Mouse (Mus musculus) brain, adult 2 months (tissue): ENCODE data around the gene Stbd1.

ENCODE experiments used
- DNase-seq: peaks from one replicate; pipeline ENCODE4 v3.0.0; 2011; ENCODE audit warnings: low read depth, low spot score

Gene Stbd1

DNA sequence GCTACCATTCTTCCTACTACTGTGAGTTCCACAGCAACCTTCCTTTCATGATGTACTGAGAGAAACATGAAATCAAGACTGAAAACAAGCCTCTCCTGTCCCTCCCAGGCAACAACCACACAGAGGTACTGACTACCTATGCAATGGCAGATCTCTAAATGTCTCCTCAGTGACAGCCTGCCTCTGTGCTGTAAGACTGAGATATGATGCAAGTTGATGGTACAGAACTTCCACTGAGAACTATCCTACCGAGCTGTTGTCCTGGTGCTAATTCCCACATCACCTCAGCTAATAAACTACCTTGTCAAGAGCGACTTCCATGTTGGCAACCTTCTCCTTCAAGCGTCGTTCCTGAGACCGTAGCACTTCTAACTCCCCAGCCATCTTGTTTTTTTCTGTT, 33.0 kb downstream of the Stbd1 start:
- DNase-seq: no peak

DNA sequence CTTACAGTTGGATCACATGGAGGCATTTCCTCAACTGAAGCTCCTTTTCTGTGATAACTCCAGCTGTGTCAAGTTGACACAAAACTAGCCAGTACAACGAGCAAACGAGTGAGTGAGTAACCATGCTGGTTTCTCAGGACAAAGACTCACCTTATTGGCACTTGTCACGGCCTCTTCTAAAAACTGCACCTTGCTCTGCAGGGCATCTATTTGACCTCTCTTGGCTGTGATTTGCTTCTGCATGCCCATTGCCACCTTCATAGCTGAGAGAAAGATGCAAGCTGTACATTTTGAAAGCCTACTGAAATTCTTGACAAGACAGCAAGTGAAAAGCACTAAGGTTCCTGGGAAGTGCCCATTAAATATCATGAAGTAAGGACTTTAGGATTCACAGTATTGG, 38.0 kb downstream of the Stbd1 start:
- no peak for DNase-seq
